Mouse (Mus musculus): ENCODE measurements around the gene Rrp36. TPM values are rescaled to one million over a fixed set of nuclear protein-coding genes. Genes with fewer than 3 reads are reported as not detected.

Rrp36 gene
- polyA plus RNA-seq, 1 experiment = 2.6 TPM

- peaks cover 60% of the 10 kb centered on the region for H3K36me3 ChIP-seq (ENCODE audit: control insufficient read depth)
Measured at GRCm38 (mm10) chr17:46651755-46652547, 22.2 kb downstream of the Rrp36 start.

GRCm38 (mm10) chr17:46651292-46651691, 22.9 kb downstream of the Rrp36 start:
- Histone ChIP-seq H3K36me3 (ENCODE audit: control insufficient read depth) (peaks cover 54% of the 10 kb centered on the region), H3K9me3 (ENCODE audit: control insufficient read depth, low read length) (no peaks in the 10 kb centered on the region), H3K27me3 (ENCODE audit: control insufficient read depth) (no peaks in the 10 kb centered on the region), H3K4me3 (replicated peaks) (peak overlapping the region; percentile 77), H3K4me1 (ENCODE audit: control insufficient read depth) (peaks cover 45% of the 10 kb centered on the region)
- no peak for TF ChIP-seq TAL1 (IDR thresholded peaks at IDR 0.05; ENCODE audit: low read length)
- TF ChIP-seq GATA1 (IDR thresholded peaks at IDR 0.05; ENCODE audit: low read length) = no peak

More at GRCm38 (mm10) chr17:46651755-46652547, 22.2 kb downstream of the Rrp36 start:
- H3K4me1 ChIP-seq (ENCODE audit: control insufficient read depth) = peaks cover 39% of the 10 kb centered on the region
- TF ChIP-seq GATA1 (IDR thresholded peaks at IDR 0.05; ENCODE audit: low read length) (no peak), TAL1 (IDR thresholded peaks at IDR 0.05; ENCODE audit: low read length) (no peak)
- peak overlapping the region; percentile 77 for H3K4me3 ChIP-seq (replicated peaks)
- H3K27me3 ChIP-seq (ENCODE audit: control insufficient read depth) = no peaks in the 10 kb centered on the region
- H3K9me3 ChIP-seq (ENCODE audit: control insufficient read depth, low read length) = no peaks in the 10 kb centered on the region

DNA sequence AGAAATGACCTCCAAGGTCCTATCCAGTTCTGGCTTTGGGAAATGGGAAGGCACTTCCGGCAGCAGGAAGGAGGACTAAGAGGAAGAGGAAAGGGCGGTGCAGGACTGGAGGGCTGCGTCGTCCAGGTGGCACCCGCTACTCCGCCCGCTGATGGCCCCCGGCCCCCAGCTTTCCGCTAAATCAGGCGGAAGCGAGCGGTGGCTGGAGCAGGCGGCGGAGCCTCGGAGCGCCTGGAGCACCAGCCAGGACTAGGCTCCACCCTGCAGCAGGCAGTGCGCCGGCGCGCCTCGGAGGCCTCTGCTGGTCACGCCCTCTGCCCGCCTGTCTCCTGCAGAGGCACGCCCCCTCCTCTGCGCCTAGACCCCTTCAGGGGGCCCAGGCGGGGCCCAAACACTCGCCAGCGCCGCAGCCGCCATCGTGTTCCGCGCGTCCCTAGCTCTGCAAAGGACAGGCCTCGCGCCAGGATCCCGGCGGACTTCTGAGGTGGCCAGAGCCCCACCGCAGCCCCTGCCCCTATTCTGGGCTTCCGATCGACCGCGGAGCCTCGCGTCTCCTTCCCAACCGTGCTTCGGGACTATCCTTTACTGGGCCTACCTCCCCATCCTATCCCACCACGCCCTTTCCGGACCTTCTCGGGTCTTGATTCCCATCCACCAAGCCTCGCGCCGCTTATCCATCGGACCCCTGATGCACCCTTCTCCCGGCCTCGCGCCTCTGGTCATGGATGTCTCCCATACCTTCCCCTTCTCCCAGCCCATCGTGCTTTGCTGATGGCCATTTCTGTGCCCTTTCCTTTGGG, 23.7 kb downstream of the Rrp36 start, which contains the start of gene Cul7:
Gene Cul7, plus strand, starts transcription at position 106 of the 800 bp plus-strand sequence.
- Histone ChIP-seq H3K9me3 (ENCODE audit: control insufficient read depth, low read length) (no peaks in the 10 kb centered on the region), H3K4me3 (replicated peaks) (peak within 1 kb of the TSS; percentile 77), H3K27me3 (ENCODE audit: control insufficient read depth) (no peaks in the 10 kb centered on the region), H3K36me3 (ENCODE audit: control insufficient read depth) (peaks cover 48% of the 10 kb centered on the region), H3K4me1 (ENCODE audit: control insufficient read depth) (peaks cover 47% of the 10 kb centered on the region)
- TF ChIP-seq GATA1 (IDR thresholded peaks at IDR 0.05; ENCODE audit: low read length) (no peak), TAL1 (IDR thresholded peaks at IDR 0.05; ENCODE audit: low read length) (no peak)

GRCm38 (mm10) chr17:46649811-46650210, 24.3 kb downstream of the Rrp36 start:
- H3K36me3 ChIP-seq (ENCODE audit: control insufficient read depth) = peaks cover 46% of the 10 kb centered on the region
- peaks cover 53% of the 10 kb centered on the region for H3K4me1 ChIP-seq (ENCODE audit: control insufficient read depth)
- H3K4me3 ChIP-seq (replicated peaks) = peak overlapping the region; percentile 77
- H3K27me3 ChIP-seq (ENCODE audit: control insufficient read depth) = no peaks in the 10 kb centered on the region
- TF ChIP-seq TAL1 (IDR thresholded peaks at IDR 0.05; ENCODE audit: low read length) = no peak
- TF ChIP-seq GATA1 (IDR thresholded peaks at IDR 0.05; ENCODE audit: low read length) = no peak
- H3K9me3 ChIP-seq (ENCODE audit: control insufficient read depth, low read length) = no peaks in the 10 kb centered on the region

- Histone ChIP-seq H3K9me3 (ENCODE audit: control insufficient read depth, low read length) (no peaks in the 10 kb centered on the region), H3K4me3 (replicated peaks) (no peak overlapping the region), H3K36me3 (ENCODE audit: control insufficient read depth) (peaks cover 33% of the 10 kb centered on the region), H3K4me1 (ENCODE audit: control insufficient read depth) (peaks cover 61% of the 10 kb centered on the region), H3K27me3 (ENCODE audit: control insufficient read depth) (no peaks in the 10 kb centered on the region)
- TF ChIP-seq GATA1 (IDR thresholded peaks at IDR 0.05; ENCODE audit: low read length) (no peak), TAL1 (IDR thresholded peaks at IDR 0.05; ENCODE audit: low read length) (no peak)
Measured at GRCm38 (mm10) chr17:46648436-46648835, 25.7 kb downstream of the Rrp36 start.

GRCm38 (mm10) chr17:46647279-46647678, 26.9 kb downstream of the Rrp36 start:
- H3K4me3 ChIP-seq (replicated peaks) = peak overlapping the region; percentile 92
- peaks cover 23% of the 10 kb centered on the region for H3K36me3 ChIP-seq (ENCODE audit: control insufficient read depth)
- no peaks in the 10 kb centered on the region for H3K9me3 ChIP-seq (ENCODE audit: control insufficient read depth, low read length)
- TF ChIP-seq GATA1 (IDR thresholded peaks at IDR 0.05; ENCODE audit: low read length) (no peak), TAL1 (IDR thresholded peaks at IDR 0.05; ENCODE audit: low read length) (no peak)
- no peaks in the 10 kb centered on the region for H3K27me3 ChIP-seq (ENCODE audit: control insufficient read depth)
- peaks cover 61% of the 10 kb centered on the region for H3K4me1 ChIP-seq (ENCODE audit: control insufficient read depth)

- no peaks in the 10 kb centered on the region for H3K27me3 ChIP-seq (ENCODE audit: control insufficient read depth)
- H3K9me3 ChIP-seq (ENCODE audit: control insufficient read depth, low read length) = no peaks in the 10 kb centered on the region
- H3K4me3 ChIP-seq (replicated peaks) = peak overlapping the region; percentile 92
- peaks cover 55% of the 10 kb centered on the region for H3K4me1 ChIP-seq (ENCODE audit: control insufficient read depth)
- TF ChIP-seq TAL1 (IDR thresholded peaks at IDR 0.05; ENCODE audit: low read length) (no peak), GATA1 (IDR thresholded peaks at IDR 0.05; ENCODE audit: low read length) (no peak)
- peaks cover 28% of the 10 kb centered on the region for H3K36me3 ChIP-seq (ENCODE audit: control insufficient read depth)
Measured at GRCm38 (mm10) chr17:46646322-46646662, 27.9 kb downstream of the Rrp36 start.

DNA sequence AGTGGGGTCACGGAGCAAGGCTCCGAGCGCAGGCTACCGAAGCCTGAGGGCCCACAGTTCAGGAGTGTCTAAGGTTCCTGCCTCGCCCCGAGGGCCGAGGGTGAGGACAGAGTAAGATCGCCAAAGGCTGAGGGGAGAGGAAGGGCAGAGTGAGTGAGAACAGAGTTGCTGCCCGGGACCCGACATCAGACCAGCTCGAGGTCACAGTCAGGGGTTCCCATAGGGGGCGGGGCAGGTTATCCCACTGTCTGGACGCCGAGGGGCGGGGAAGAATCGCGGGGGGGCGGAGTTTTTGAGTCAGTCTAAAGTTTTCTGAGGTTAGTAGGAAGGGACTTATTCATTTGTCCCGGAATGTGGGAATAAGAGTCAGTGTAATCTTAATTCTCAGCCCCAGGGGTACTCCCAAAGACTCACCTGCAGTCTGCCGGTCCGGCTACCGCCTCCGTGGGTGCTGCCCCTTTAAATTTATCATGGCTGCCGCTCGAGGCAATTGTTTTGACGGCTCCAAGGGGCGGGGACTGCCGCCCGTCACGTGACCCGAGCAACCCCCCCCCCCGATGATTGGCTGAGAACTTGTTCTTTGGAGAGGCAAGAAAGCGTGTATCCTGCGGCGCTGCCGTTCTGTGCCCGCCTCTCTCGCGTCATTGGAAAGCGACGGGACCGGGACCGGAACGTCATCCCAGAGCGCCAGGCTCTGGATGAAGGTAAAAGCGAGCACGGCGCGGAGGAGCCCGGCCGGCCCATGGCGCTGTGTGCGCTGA, 28.4 kb downstream of the Rrp36 start, which contains the start of the genes Klc4 and Mrpl2:
Gene Klc4, minus strand, starts transcription at position 462 of the 761 bp plus-strand sequence.
Gene Mrpl2, plus strand, starts transcription at position 669 of the 761 bp plus-strand sequence.
- TF ChIP-seq GATA1 (IDR thresholded peaks at IDR 0.05; ENCODE audit: low read length) = no peak
- no peak for TF ChIP-seq TAL1 (IDR thresholded peaks at IDR 0.05; ENCODE audit: low read length)
- no peaks in the 10 kb centered on the region for H3K9me3 ChIP-seq (ENCODE audit: control insufficient read depth, low read length)
- H3K36me3 ChIP-seq (ENCODE audit: control insufficient read depth) = peaks cover 28% of the 10 kb centered on the region
- H3K27me3 ChIP-seq (ENCODE audit: control insufficient read depth) = no peaks in the 10 kb centered on the region
- H3K4me3 ChIP-seq (replicated peaks) = peak within 1 kb of the TSS; percentile 92
- H3K4me1 ChIP-seq (ENCODE audit: control insufficient read depth) = peaks cover 50% of the 10 kb centered on the region

All from erythroblast, embryonic 14.5 days (primary cell).